Mouse (Mus musculus) B cell, adult 2 months (primary cell): ENCODE data around the gene Myzap.
"Not testable (repeated sequence)": the region's sequence is repeated elsewhere in the genome, so short reads cannot be mapped to it uniquely, and the experiment has no call there.

ENCODE experiments used
- DNase-seq, 2 experiments: peaks; one replicate each; pipeline ENCODE4 v3.0.0; 2022

Gene Myzap

DNA sequence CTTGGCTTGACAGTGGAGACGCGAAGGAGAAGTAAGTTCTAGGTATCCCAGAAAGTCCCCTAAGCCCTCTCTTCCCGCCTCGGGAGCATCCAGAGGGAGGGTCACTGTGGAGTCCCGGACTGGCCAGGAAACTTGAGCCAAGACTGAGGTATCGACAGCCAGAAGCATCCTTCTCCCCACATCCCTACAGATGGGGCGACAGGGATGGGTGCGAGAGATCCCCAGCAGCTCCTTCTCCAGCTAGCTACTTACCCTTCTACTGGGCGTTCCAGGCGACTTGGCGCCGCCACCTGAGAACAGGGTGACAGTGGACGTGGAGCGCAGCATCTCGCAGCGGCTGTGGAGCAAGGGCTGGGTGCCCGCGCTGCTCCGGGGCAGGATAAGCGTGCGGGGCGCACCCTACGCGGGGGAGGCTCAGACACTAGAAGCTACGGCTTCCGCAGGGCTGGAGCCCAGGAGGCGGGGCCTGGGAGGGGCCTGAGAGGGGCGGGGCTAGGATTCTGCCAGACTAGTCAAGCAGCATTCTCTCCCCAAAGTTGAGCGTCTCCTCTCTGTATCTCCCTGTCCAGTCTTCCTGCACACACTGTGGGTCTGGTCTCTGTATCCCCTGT is at the start of gene Myzap:
Gene Myzap (minus strand): TSS at position 423 of the 611 bp plus-strand sequence.
- DNase-seq = peak; percentile 95 to 97

- no peak for DNase-seq
Observed at GRCm38 (mm10) chr9:71640361-71640927, 48.3 kb upstream of the Myzap start.

- no peak for DNase-seq
Observed at GRCm38 (mm10) chr9:71638198-71638597, 46.0 kb upstream of the Myzap start.

- no peak for DNase-seq
Observed at GRCm38 (mm10) chr9:71636854-71637253, 44.7 kb upstream of the Myzap start.

GRCm38 (mm10) chr9:71635627-71636026 is 43.5 kb upstream of the Myzap start:
- DNase-seq = no peak

DNA sequence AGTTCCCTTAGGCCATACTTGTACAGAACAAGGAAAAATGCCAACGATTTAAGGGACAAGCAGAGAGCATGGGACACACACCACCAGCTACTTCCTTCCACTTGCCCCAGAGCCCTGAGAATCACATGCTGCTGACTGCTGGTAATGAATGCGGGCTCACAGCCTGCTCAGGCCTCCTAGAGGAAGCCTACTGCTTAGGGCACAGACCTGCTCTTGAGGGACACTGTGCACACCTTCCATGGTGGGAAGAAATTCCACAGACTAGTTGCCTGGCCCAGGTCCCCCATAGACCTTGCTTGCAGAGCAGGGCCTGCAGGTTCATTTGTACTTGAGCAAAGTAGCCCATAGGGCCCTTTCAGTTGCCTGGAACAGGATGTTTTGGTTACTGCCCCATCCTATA is 42.8 kb upstream of the Myzap start:
- DNase-seq = no peak

DNA sequence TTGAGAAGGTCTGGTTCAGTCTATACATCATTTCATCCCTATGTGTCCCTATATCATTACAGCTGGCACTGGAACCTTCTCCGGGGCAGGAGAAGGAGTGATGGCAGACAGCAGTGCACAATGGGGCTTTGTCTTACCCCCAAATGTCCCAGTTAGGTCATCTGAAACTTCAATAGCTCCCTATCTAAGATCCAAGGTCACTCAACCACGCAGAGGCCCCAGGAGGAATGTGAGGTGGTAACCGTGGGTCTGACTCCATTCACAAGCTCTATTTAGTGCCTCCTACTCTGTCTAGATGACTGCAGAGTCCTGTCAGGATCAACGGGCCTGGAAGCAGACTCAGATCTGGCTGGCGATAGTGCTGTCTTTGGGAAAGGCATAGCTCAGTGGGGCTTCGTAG is 36.8 kb upstream of the Myzap start:
- DNase-seq = no peak

DNA sequence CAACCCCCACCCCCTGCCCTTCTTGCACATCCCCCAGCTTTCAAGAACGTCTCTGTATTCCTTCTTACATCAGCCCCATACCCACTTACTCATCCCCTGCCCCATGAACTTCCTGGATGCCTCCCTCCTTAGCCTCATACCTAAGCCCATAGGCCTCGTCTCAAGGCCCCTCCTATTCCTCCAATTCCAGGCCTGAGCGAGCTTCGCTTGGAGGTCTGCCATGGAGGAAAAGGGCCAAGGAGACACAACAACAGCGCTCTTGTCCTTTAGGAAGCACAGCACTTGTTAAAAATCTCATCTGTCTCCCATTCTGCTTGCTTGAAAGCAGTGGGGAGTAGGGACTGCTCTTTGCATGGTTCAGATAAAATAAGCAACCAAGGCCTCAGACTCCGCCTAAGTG is 36.1 kb upstream of the Myzap start:
- DNase-seq = no peak

DNA sequence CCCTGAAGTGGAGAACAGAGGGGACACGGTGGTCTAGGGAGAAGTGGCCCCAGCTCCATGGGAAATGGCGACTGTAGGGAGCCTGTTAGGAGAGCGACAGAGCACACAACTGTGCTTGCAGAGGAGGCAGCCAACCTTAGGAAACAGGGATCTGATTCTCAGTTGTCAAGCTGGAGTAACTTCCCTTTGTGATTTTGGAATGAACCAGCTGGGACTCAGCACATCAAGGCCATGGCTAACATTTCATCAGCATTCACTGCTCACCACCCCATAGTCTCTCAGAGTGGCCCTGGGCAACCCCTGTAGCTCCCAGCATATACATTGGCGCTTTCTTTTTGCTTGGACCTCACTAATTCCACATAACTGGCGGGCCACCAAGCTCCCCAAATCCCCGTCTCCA is 33.8 kb upstream of the Myzap start:
- DNase-seq = no peak

DNA sequence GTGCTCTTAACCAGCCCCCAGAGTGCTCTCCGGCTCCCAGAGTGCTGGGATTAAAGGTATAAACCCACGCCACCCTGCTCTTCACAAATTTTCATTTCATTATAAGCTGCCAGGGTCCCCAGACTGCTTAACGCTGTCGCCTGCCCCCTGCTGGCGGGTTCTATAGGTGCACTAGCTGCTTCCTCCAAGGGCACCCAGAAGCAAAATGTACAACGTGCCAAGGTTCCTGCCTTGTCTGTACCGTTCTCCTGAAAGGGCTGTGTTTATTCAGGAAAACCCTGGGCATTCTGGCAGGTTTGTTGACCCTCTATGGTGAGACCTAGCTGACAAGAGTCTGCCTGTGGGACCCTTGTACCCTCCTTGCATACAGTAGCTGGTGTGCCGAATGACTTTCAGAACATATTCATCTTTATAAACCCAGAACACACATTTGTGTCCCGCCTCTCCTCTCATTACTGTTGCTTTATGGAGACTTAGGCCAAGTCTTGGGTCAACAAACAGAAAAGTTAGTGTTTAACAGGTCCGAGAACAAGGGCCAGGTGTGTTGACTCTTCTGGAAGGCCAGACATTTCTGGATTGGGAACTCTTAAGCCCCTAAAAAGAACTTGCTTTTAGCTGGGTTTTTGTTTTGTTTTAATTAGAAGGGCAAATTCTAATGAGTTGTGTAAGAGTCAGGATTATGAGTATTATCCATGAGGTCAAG is 32.8 kb upstream of the Myzap start:
- DNase-seq = peak; percentile 78

DNA sequence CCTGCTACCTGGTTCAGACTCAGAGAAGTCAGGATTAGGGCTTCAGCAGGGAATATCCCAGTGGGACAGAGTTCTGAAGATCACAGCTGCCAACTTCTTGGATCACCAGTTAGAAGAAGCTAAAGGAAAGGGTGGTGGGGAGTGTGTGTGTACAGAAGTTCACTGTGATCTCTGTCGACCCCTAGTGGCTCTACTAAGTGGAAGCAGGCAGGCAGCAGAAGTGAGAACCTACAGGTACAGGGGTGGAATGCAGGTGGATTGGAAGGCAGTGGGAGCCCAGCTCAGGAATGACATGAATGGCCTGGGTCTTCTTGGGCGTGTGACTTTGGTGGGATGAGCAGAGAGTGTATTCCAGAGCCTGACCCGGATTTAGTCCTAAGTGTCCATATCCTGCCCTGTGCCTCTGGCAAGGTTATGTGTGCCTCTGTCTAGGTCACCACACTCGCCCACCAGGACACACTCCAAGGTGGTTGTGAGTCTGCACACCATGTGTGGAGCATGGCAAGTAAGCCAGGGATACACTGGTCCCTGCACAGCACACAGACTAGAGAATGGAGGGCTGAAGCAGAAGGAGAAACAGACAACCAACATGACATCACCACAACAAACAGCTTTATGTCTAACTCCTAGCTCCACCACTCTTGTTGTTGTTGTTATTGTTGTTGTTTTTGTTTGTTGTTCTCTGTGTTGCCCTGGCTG is 31.9 kb upstream of the Myzap start:
- peak; percentile 37 to 51 for DNase-seq

DNA sequence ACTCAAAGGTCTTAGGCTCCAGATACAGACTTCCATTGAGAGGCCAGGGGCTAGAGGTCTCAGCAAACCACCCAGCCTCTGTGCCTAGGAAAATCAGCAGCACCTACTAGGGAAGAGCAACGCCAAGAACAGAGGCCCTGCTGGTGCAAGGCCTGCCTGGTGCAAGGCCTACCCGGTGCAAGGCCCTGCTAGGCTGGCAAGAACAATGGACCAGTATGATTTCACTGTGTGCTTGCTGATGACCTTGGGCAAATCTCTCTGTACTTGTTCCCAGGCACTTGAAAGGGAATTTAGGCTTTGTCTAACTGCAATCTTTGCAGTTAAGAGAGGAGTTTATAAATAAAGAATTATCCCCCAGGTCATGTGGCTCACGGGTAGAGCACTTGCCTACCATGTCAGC is 30.4 kb upstream of the Myzap start:
- DNase-seq = no peak

GRCm38 (mm10) chr9:71621968-71622367 is 29.8 kb upstream of the Myzap start:
- no peak for DNase-seq

GRCm38 (mm10) chr9:71620116-71620515 is 28.0 kb upstream of the Myzap start:
- not testable (repeated sequence) for DNase-seq

DNA sequence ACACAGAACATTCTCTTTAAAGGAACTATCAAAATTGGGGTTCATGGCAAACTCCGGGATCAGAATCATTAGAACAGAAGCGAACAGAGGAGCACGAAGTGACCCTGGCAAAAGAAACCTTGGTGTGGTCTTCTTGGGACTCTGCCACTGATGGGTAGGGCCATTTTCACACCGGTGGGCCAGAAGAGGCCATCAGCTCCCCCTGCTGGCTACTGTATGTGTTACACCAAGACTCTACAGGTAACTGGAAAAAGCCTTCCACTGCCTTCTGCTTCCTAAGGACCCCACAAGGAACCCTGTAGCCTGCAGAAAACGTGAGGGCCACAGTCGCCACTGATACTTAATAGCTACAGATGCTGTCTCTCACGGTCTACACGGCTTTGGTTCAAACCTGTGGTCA is 25.2 kb upstream of the Myzap start:
- peak; percentile 65 to 68 for DNase-seq

GRCm38 (mm10) chr9:71616185-71616584 is 24.0 kb upstream of the Myzap start:
- DNase-seq = peak; percentile 85 to 86

- DNase-seq = peak; percentile 72 to 74
Observed at GRCm38 (mm10) chr9:71614643-71615042, 22.5 kb upstream of the Myzap start.

DNA sequence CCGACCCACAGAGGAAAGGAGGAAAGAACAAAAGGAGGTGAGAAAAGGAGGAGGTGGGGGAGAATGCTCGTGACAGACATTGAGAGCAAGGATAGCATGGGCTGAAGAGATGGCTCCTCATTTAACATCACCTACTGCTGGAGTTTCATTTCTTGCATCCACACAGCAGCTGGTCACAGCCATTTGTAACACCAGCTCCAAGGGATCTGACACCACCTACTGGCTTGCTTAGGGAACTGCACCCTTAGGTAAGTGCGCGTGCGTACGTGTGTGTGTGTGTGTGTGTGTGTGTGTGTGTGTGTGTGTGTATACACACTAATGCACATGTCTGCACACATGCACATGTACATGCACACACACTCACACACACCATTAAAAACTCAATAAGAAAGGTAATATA is 20.8 kb upstream of the Myzap start:
- peak; percentile 26 to 31 for DNase-seq

DNA sequence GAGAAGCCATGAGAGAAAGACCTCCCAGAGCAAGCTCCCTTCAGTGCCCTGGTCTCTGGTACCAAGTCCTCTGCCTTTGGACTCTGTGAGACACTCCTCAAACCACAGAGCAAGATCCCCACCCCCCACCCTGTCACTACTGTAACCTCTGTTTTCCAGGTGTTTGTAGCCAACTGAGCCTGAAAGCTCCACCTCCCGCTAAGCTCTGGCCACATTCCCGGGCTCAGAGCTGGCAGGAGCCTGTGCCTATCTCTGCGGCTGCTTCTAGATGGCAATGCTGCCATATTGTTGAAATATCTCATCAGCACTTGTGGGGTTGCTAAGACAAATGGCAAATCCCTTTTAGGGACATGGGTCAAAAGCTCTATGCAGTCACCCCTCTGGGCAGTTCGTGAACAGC is 19.7 kb upstream of the Myzap start:
- no peak for DNase-seq

DNA sequence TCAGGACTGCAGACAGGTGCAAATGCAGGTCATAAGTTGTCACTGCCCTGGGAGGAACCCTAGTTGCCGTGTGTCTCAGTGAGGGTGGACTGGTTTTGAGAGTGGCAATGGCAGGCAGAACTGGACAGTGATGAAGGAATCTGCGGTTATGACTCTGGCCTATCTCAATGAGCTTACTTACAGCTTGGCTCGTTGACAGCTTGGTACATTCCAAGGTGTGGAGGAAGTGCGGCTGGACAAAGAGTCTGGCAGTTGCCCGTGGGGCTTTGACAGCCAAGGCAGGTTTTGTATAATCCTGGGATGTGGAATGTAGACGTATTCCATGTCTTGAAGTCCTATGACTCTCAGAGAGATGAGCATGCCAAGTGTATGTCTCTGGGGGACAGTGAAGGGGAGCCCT is 16.9 kb upstream of the Myzap start:
- no peak for DNase-seq

DNA sequence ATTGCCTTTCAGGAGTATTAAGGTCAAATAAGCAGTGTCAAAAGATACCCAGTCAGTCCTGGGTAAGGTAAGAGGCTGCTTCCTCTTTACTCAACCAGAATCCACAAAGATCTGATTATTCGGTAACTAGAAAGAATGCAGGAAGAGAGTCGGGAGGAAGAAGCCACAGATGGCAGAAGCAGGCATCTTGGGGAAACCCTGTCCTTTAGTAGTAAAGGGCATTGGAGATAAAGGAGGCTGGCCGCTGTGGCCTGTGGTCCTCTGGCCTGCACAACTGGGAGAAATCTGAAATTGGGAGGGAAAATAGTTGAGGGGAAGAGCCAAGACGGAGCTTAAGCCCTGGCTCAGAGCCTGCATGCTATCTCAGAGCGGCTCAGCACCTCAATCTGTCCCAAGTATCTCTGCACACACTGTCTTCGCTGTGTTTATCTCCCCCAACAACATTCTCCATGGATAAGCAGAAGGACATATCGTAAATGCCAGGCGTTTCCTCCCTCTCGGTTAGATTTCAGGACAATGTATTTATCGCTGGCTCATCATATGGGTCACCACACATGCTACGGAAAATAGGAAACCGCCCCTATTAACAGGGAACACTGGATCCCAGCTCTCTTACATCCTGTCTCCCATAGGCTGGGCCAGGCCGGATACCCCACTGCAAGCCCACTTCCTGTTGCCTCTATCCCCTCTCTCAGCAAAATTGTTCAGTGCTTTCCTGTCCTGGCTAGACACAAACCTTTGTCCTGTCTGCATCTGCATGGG is 14.3 kb upstream of the Myzap start:
- DNase-seq = no peak

DNA sequence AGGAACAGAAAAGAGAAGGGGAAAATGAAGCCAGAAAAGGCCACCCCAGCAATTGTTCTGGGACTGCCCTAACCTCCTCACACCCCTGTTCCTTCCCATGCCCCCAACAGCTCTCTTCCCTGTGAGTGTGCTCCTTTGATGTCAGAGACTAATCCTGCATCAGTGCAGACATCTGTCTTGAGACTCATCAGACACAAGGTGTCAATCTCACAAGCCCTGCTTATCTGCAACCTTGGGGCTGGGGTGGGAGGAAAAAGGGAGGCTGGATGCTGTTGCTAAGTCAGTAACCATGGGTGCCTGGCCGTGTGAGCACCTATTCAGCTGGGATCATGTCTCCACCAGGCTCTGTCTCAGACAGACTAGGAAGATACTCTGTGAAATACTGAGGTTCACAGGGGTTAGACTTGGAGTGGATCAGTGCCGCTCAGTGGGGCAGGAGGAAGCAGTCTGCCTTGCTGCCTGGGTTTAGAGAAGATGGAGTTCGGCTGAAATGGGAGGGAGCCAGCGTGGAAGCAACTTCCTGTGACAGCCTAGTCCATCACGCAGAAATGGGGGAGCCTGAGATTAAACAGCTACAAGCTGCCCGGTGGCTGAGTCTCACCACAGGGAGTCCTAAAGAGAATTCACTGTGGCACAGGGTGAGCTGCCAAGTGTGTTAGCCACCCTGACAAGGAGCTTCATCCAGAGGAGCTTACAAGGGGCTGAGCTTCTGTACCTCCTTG is 12.9 kb upstream of the Myzap start:
- DNase-seq = no peak
